Mouse (Mus musculus) ovary, adult 18-20 months (tissue): ENCODE data around the gene Atp5d.

Experiments
- DNase-seq: peaks from one replicate; pipeline ENCODE4 v3.0.0; 2022; ENCODE audit warnings: low spot score, mixed read lengths

Gene Atp5d

DNA sequence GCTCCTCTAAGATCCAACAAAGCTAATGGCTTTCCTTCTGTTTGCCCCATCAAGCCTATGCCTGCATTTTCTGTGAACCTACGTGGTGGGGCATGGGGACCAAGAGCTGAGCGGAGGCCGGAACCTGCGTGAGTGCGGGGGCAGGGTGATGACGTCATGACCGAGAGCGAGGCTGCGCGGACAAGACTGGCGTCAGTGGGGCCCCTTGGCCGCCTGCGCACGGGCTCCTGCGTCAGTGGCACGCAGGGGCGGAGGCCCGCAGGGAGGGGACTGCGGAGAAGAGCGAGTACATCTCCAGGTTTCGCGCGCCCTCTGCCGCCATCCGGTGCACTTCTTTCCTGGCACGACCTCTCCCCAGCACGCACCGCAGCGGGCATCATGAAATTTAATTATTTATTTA is 2.8 kb downstream of the Atp5d start:
- DNase-seq = peak; percentile 97

GRCm38 (mm10) chr10:80141786-80142529 is 3.5 kb downstream of the Atp5d start:
- DNase-seq = peak; percentile 95

DNA sequence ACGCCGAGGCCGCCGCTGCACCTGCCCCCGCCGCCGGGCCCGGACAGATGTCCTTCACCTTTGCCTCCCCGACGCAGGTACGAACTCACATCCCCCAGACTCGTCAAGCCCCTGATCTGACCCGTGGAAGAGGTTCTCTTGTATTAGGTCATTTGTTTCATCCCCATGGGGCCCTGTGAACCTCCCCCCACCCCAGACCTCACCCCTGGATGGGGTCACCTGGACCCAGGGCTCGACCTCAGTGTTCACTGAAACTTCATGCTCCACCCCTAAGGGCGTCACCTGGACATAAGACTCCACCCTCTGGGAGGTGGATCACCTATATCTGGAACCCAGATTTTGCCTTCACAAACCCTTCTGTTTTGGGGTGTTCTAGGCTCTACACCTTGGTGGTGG is 4.1 kb downstream of the Atp5d start:
- DNase-seq = no peak

GRCm38 (mm10) chr10:80143664-80144063 is 5.2 kb downstream of the Atp5d start:
- DNase-seq = no peak

DNA sequence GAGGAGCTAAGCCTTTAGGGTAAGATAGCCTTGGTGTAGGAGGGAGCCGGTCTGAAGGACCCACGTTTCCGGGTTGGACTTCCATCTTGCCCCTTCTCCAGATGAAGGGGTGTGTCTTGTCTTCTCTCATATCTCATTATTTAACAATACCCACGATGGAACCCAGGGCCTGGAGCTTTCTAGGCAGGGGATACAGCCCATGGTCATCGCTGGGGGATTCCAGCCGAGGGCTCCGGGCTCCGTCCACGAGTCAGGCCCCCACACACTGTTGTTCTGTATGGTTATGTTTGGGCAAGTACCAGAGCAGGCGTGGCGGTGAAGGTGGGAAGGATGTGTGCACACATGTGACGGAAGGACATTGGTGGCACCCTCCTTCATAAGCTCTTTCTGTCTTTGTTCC is 5.7 kb downstream of the Atp5d start:
- no peak for DNase-seq

DNA sequence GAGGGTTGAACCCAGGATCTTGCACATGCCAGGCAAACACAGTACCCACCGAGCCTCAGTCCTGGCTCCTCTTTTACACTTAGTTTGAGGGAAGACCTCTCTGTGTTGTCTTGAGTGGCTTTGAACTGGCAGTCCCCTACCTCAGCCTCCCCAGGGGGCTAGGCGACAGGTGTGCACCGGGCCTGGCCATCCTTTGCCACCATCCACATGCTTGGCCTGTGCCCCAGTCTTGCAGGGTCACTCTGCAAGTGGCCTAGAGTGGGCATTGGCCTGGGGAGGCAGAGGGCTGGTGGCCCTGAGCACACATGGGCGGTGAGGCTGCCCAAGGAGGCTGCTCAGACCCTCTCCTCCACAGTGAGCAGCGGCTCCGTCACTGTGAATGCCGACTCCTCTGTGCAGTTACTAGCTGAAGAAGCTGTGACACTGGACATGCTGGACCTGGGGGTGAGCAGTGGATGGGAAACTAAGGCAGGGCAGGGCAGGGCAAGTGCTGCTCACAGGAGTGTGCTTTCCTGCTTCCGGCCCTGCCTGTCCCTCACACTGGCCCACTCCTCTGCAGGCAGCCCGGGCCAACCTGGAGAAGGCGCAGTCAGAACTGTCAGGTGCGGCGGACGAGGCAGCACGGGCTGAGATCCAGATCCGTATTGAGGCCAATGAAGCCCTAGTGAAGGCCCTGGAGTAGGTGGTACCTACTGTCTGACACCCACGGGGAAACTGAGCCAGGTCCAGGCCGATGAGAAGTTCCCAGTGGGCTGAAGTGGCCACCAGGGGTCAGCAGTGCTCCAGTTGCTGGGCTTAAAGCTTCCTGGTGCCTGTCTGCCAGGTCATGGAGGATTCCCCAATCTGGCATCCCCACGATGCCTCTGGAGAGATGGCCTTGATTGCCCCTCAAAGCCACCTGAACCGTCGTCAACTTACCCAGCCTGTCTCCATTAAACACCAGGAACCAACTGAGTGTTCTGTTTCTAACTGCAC is 6.7 kb downstream of the Atp5d start:
- no peak for DNase-seq

- no peak for DNase-seq
These were observed 7.5 kb downstream of the Atp5d start for GRCm38 (mm10) chr10:80145896-80146295.

DNA sequence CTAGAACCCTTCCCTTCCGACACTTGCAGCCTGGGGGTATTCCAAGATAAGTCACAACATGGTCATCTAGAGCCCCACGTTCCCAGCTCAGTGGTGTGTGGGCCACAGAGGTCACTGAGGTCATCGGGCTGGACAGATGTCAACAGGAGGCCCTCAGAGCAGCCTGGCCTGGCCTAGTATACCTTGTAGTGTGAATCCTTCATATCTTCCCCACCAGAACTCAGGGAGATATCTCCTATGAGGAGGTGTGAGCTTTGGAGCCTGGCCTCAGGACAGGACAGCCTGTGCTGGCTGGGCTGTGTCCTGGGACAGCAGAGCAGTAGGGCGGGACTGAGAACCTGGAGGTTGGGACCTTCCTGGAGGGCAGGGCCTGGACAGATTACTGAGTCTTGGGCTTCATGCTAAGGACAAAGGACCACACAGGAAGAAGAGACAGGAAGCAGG is 8.2 kb downstream of the Atp5d start:
- no peak for DNase-seq

DNA sequence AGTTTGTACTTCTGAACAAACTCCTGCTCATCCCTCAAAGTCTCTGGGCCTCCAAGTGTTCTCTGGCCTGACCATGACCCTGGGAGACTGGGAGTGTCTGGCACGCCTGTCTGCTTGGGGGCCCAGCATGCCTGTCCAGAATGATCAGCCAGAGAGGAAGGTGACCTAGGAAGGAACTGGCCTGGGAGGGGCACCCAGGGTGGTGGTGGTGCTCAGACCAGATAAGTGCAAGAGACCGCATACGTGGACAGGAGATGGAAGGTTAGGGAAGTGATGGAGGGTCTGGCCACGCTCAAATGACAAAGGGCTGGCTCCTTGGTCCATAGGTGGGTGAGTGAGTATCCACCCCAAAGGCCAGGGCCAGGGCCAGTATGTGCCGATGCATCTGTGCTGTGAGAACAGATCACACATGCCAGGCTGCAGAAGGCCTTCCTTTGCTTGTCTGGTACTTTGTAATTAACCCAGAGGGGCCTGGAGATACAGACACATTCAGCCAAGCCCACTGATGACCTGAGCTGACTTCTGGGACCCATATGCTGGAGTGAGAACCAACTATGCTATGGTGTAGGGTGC is 8.8 kb downstream of the Atp5d start:
- DNase-seq = no peak

DNA sequence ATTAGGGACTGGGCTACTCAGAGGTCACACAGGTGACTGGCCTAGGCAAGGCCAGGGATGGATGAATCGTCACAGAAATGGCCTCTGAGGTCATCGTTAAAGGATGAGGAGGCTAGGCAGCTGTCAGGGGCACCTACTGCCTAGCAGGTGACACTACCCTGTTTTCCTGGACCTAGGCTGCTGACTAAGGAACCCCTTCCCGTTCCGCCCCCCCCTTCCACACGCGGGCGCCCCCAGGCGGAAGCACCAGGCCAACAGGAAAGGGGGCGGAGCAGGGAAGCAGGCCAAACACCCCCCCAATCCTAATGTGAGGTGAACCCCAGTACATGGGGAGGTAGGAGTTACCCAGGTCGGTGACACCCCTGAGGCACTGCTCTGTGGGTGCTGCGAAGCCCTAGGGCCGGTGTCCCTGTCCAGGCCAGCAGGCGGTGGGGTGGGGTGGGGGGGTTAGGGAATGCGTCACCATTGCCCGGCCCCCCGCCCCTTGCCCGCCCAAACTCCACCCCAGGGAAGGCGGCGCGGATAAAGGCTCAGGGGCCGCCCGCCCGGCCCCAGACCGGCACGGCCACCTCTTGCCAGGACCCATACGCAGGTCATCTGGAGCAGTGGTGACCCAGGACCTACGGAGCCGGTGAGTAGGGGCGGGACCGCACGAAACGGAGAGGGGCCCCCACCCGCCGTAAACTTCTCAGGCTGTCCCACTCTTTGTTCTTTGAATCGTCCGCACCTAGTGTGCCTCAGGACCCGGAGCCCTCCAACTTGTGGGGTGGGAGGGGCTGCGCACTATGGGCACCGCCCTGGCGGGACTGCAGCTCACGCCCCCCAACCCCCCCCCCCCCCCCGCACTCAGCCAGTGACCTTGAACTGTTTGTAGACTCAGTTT is 9.5 kb downstream of the Atp5d start, which contains the start of gene Midn:
Gene Midn, plus strand, starts transcription at position 554 of the 883 bp plus-strand sequence.
- DNase-seq = peak; percentile 80

DNA sequence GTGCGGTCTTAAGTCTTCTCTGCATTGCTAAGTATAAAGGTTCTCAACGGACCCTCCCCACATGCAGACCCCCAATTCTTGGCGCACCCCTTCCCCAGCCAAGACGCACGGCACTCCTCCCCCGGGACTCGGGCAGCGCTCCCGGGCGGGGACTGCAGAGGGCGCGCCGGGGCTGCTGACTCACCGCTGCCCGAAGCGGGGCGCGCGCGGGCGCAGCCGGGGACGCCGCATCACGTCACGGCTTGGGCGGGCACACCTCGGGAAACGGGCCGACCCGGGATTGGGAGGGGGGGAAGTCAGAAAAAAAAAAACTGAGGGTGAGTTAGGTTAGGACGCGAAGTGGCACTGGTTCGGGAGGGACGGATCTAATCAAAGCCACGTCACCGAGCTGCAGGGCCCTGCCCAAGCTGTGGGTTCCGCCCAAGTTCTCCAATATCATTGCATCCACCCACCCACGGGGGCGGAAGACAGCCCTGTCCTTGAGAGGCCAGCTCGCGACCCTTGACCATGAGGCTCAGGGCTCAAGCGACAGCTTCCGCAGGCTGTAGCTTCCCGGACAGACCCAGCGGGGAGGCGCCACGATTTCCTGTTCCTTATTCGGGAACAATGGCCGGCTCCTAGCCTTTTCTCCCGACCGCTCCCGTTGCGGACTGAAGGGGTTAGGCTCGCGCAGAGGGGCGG is 10.3 kb downstream of the Atp5d start:
- DNase-seq = peak; percentile 90

DNA sequence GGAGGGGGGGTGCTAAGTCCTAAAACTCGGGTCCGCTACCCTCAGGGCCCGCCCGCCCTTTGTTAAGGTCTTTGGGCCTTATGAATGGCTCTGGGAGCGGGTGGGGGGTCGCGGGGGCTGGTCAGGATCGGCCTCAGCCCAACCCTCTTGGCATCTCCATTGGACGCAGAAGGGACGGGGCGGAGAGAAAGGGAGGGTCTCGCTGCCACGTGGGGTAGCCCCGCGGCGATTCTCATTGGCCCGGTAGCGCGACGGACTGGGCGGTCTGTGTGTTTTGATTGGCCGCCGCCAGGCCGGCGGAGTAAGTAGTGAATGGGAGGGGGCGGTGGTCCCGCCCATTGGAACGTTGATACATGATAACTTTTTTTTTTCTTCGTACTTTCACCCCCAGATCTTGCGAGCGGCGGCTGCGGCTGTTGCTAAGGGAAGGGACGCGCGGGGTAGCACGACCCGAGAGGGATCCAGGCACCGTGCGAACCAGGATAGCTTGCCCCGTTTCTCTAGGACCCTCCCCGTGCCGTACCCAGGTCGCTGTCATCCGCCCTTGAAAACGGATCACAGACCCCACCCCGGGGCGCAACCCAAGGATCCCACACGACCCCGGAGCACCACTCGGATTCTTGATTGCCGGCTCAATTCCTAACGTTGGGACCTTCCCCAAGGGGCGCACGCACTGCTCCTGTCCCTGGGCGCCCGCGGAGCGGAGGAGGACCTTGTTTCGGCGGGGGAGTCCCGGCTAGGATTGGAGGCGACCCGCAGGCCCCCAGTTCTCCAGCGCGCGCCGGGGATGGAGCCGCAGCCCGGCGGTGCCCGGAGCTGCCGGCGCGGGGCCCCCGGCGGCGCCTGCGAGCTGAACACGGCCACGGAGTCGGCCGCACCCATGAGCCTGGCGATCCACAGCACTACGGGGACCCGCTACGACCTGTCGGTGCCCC is 11.1 kb downstream of the Atp5d start:
- peak; percentile 99 for DNase-seq

DNA sequence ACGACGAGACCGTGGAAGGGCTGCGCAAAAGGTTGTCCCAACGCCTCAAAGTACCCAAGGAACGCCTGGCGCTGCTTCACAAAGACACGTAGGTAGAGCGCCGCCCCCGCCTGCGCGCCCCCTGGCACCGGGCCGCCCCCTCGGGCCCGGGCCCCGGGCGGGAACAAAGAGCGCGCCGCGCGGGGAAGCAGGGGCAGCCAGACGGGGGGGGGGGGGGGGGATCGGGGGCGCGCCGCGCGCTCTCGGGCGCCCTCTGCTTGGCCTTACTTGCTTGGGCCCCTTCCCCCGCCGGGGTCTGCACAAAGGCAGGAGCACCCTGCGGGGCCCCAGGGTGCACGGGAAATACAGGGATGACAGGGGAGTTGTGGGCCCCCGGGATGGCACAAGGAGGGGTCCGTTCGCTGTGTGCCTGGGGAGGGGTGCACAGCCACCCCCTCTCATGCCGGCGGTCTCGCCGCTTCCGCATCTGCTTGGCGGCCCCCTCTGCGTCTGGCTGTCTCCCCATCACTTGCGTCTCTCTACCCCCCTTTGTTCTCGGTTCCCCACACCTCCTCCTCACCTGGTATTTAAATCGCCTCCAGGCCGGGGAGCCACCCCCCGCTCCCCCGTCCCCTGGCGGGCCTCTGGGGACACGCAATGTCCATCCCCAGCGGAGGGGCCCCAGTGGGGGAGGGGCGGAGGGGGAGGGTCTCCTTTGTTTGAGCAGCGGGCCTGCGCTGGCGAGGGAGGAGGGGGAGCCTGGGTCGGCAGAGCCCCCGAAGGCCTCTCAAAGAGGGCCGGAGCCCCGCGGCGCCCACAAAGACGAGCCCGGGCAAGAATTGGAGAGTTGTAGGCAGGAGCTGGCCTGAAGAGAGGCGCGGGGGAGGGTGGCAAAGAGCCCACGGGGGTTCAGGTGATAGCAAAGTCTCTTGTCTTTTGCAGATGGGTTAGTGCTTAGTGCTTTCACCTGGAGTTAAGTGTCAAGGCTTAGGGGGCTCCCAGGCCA is 12.1 kb downstream of the Atp5d start:
- no peak for DNase-seq

GRCm38 (mm10) chr10:80151211-80152034 is 13.0 kb downstream of the Atp5d start:
- DNase-seq = peak; percentile 70

- no peak for DNase-seq
These were observed 13.8 kb downstream of the Atp5d start for GRCm38 (mm10) chr10:80152071-80152872.

GRCm38 (mm10) chr10:80152873-80153260 is 14.4 kb downstream of the Atp5d start:
- DNase-seq = no peak

DNA sequence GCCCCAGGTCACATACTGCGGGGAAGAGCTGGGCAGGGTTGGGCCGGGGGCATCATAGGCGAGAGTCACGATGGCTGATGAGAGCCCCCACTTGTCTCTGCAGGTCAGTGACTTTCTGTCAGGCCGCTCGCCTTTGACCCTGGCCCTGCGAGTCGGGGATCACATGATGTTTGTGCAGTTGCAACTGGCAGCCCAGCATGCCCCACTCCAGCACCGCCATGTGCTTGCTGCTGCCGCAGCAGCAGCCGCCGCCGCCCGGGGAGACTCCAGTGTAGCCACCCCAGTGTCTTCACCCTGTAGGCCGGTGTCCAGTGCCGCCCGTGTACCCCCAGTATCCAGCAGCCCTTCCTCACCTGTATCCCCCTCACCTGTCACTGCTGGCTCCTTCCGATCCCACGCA is 15.3 kb downstream of the Atp5d start:
- DNase-seq = no peak
